Mouse (Mus musculus) cerebellum, adult 2 months (tissue): ENCODE measurements around the gene Grb10. TPM values are rescaled to one million over a fixed set of nuclear protein-coding genes. Genes with fewer than 3 reads are reported as not detected.
A peak's percentile ranks its signal among the peaks of the same experiment; 100 is the strongest.

ENCODE experiments used
- DNase-seq, 2 experiments: peaks; one replicate each; pipeline ENCODE4 v3.0.0; 2021
- H3K27ac ChIP-seq: fragments of 200-500 bp; 2 replicates; pipeline ENCODE4 v1.5.1; 2012; ENCODE audit warnings: low read length, control low read depth, inconsistent platforms; ENCODE audit not compliant: insufficient read depth
- H3K27me3 ChIP-seq: fragments of 200-500 bp; 2 replicates; pipeline ENCODE4 v1.6.1; 2012; ENCODE audit warnings: inconsistent platforms, mild to moderate bottlenecking, low read length, moderate library complexity; ENCODE audit not compliant: control insufficient read depth, insufficient read depth
- H3K4me1 ChIP-seq: fragments of 200-500 bp; 2 replicates; pipeline ENCODE4 v1.6.1; 2011; ENCODE audit warnings: low read length; ENCODE audit not compliant: control insufficient read depth, insufficient read depth
- H3K4me3 ChIP-seq: fragments of 200-500 bp; replicated peaks from 2 replicates; pipeline ENCODE3; 2011; ENCODE audit warnings: mild to moderate bottlenecking, low read depth, low read length, control low read depth; ENCODE audit not compliant: insufficient read depth
- CTCF ChIP-seq: fragments of 200-500 bp; IDR thresholded peaks from 2 replicates; pipeline ENCODE4 v1.5.1; 2011; ENCODE audit warnings: low read depth, mild to moderate bottlenecking, control low read depth, low read length, moderate library complexity, borderline replicate concordance; ENCODE audit not compliant: insufficient read depth
- POLR2A ChIP-seq: fragments of 200-500 bp; IDR thresholded peaks from 2 replicates; pipeline ENCODE4 v1.6.1; 2011; ENCODE audit warnings: low read length, control low read depth, borderline replicate concordance; ENCODE audit not compliant: insufficient read depth
- WGBS: fragments of 180-500 bp; shearing (Covaris S2); methylation state at CpG from one replicate; pipeline ENCODE4 v1.1.7; 2018; 5-methylcytosine and 5-hydroxymethylcytosine counted together
- polyA plus RNA-seq: library from polyadenylated mRNA; depleted of rRNA; stranded (reverse); fragments of >200 nt; gene quantifications from 2 replicates; pipeline ENCODE4 v1.2.3, GENCODE M21; 2012

Grb10 gene
- polyA plus RNA-seq, 1 experiment, result 35.7 TPM

GRCm38 (mm10) chr11:11964729-11965128 lies 73.8 kb downstream of the Grb10 start:
- no peaks in the 10 kb centered on the region; the same call in none of the 2 replicates for H3K4me1 ChIP-seq
- no peak overlapping the region for H3K27ac ChIP-seq
- WGBS, result 96% methylated on average over 2 of the region's 2 CpGs
- TF ChIP-seq CTCF (no peak), POLR2A (no peak)
- no peak for DNase-seq
- H3K4me3 ChIP-seq, result no peak overlapping the region
- no peaks in the 10 kb centered on the region for H3K27me3 ChIP-seq

DNA sequence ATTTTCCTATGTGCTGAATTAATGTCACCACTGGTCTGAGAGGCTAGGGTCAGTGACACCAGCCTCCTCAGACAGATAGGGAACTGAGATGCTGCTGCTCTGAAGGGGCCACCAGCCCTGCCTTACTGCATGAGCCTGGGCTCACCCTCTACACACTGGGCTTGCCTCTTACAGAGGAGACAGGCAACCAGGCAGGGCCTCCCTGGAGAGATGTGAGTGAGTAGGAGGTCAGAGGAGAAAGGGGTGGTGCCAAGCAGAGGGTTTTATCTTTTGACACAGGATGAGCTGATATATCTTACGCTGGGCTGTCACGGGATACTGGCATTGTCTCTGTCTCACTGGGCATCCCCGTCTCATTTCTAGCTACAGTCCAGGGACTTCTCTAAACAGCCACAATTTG lies 74.9 kb downstream of the Grb10 start:
- no peaks in the 10 kb centered on the region; the same call in none of the 2 replicates for H3K4me1 ChIP-seq
- no peak for TF ChIP-seq POLR2A
- TF ChIP-seq CTCF, result no peak
- no peak overlapping the region for H3K4me3 ChIP-seq
- no peaks in the 10 kb centered on the region for H3K27me3 ChIP-seq
- WGBS, result 84% methylated on average over 3 of the region's 3 CpGs
- DNase-seq, result no peak
- no peak overlapping the region for H3K27ac ChIP-seq

DNA sequence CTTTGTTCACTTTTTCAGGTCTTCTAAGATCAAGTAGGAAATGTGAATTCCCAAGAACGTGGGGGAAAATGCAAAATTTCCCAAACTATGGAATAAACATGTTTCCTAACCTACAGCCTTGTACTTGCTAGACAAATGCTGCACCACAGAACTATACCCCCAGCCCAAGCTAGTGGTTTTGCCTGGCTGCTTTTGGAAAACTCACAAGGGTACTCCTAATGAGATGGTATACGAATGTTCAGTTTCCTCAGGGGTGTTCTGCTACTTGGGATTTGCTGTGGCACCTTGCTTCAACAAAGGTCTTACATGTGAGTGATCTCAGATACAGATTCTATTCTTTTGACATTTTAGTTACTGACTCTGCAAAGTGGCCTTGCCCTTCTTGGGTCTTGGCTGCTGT lies 75.4 kb downstream of the Grb10 start:
- H3K27me3 ChIP-seq, result no peaks in the 10 kb centered on the region
- WGBS, result 94% methylated on average over 2 of the region's 2 CpGs
- no peak for TF ChIP-seq CTCF
- no peak for TF ChIP-seq POLR2A
- no peak overlapping the region for H3K4me3 ChIP-seq
- DNase-seq, result no peak
- no peaks in the 10 kb centered on the region; the same call in none of the 2 replicates for H3K4me1 ChIP-seq
- H3K27ac ChIP-seq, result no peak overlapping the region

GRCm38 (mm10) chr11:11962629-11962954 lies 75.9 kb downstream of the Grb10 start:
- H3K27ac ChIP-seq, result no peak overlapping the region
- no peaks in the 10 kb centered on the region for H3K27me3 ChIP-seq
- peak in 1 of 2 experiments; percentile 21 for DNase-seq
- H3K4me1 ChIP-seq, result no peaks in the 10 kb centered on the region; the same call in none of the 2 replicates
- H3K4me3 ChIP-seq, result no peak overlapping the region
- TF ChIP-seq CTCF (no peak), POLR2A (no peak)
- 6% methylated on average over 5 of the region's 5 CpGs for WGBS

- Histone ChIP-seq H3K4me1 (no peaks in the 10 kb centered on the region; the same call in none of the 2 replicates), H3K27ac (no peak overlapping the region), H3K4me3 (no peak overlapping the region), H3K27me3 (no peaks in the 10 kb centered on the region)
- TF ChIP-seq CTCF (no peak), POLR2A (no peak)
- 64% methylated on average over 5 of the region's 5 CpGs for WGBS
- peak in 1 of 2 experiments; percentile 26 for DNase-seq
These were observed 76.4 kb downstream of the Grb10 start for GRCm38 (mm10) chr11:11961917-11962628.

DNA sequence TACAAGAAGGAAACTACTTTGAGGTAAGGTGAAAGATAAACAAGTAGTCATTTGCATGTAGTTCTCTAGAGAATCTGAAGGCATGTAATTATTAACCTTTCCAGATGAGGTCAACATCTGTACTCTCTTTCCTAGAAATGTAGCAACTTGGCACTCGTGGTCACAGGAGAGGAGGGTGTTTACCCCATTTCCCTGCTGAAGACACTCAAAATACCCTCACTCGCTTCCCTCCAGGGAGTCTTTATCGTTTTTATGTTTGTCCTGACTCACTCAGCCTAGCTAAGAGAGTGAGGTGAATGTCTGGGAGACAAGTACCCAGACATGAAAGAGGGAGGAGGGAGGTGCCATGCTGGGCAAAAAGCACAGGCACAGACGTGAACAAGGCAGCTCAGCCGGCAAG lies 77.6 kb downstream of the Grb10 start:
- no peak for DNase-seq
- H3K4me1 ChIP-seq, result no peaks in the 10 kb centered on the region; the same call in none of the 2 replicates
- 53% methylated on average over 5 of the region's 5 CpGs for WGBS
- TF ChIP-seq CTCF (no peak), POLR2A (no peak)
- no peaks in the 10 kb centered on the region for H3K27me3 ChIP-seq
- H3K27ac ChIP-seq, result no peak overlapping the region
- H3K4me3 ChIP-seq, result no peak overlapping the region

DNA sequence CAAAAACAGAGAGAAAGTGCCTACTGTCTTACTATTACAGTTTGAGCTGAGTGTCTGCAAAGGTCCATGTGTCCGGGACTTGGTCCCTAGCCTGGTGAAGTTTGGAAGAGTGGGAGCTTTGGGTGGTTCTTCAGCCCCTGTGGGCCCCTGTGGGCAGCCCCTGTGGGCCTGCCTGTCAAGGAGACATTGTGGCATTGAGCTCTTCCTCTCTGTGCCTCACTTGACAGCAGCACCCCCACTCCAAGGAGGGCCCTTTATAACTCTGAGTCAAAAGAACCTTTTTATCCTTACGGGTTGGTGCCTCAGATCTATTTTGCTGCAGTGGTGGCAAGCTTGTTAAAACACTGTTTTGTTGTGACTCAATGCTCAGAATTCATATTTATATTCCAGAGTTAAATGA lies 78.3 kb downstream of the Grb10 start:
- H3K4me1 ChIP-seq, result no peaks in the 10 kb centered on the region; the same call in none of the 2 replicates
- H3K4me3 ChIP-seq, result no peak overlapping the region
- H3K27me3 ChIP-seq, result no peaks in the 10 kb centered on the region
- no peak overlapping the region for H3K27ac ChIP-seq
- no peak for TF ChIP-seq POLR2A
- TF ChIP-seq CTCF, result no peak
- 95% methylated on average over 2 of the region's 2 CpGs for WGBS
- no peak for DNase-seq

DNA sequence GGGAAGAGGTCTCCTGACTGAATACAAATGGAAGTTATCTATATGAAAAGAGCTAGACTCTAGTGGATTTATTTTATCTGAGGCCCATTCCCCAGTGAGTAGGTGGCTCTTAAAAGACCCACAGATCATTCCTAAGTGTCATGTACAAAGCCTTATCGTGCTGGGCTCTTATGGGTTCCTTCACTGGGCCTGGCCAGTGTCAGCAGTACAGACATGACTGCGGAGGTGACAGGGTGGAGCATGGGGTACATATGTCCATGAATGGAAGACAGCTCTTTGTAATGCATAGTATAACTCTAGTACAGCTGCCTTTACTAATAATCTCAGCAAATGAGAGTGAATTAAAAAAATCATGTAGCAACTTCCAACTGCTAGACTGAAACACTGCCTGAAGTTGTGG lies 80.0 kb downstream of the Grb10 start:
- Histone ChIP-seq H3K4me1 (no peaks in the 10 kb centered on the region; the same call in none of the 2 replicates), H3K4me3 (no peak overlapping the region), H3K27me3 (no peaks in the 10 kb centered on the region), H3K27ac (no peak overlapping the region)
- DNase-seq, result no peak
- TF ChIP-seq POLR2A (no peak), CTCF (no peak)
- WGBS, result 86% methylated on average over 2 of the region's 2 CpGs

DNA sequence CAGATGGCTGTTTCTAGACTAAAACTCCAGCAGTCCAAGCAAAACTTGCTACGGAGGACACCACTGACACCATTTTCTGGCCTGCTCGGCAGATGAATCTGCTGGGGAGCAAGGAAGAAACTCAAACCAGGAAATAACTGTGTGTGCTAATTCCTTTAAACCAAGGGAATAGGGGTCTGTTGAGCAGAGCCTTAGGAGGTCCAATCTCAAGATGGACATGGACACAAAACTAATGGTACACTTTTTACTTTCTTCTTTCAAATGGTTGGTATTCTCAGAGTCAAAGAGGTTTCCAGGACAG lies 80.5 kb downstream of the Grb10 start:
- TF ChIP-seq POLR2A (no peak), CTCF (no peak)
- Histone ChIP-seq H3K4me1 (no peaks in the 10 kb centered on the region; the same call in none of the 2 replicates), H3K27me3 (no peaks in the 10 kb centered on the region), H3K27ac (no peak overlapping the region), H3K4me3 (no peak overlapping the region)
- no peak for DNase-seq
- 96% methylated on average over 2 of the region's 2 CpGs for WGBS
